Mouse (Mus musculus): ENCODE measurements around the gene AW549877. TPM values are rescaled to one million over a fixed set of nuclear protein-coding genes. Genes with fewer than 3 reads are reported as not detected.

The AW549877 gene
- 10 to 100 TPM; 41.9 to 43.4 TPM for total RNA-seq (2021)
- long read RNA-seq, full-length matches to known transcripts = 8 of 14 reads
- long read RNA-seq, partial matches to known transcripts = 0 of 14 reads
- long read RNA-seq, other reads (novel, unspliced or antisense) = 6 of 14 reads

DNA sequence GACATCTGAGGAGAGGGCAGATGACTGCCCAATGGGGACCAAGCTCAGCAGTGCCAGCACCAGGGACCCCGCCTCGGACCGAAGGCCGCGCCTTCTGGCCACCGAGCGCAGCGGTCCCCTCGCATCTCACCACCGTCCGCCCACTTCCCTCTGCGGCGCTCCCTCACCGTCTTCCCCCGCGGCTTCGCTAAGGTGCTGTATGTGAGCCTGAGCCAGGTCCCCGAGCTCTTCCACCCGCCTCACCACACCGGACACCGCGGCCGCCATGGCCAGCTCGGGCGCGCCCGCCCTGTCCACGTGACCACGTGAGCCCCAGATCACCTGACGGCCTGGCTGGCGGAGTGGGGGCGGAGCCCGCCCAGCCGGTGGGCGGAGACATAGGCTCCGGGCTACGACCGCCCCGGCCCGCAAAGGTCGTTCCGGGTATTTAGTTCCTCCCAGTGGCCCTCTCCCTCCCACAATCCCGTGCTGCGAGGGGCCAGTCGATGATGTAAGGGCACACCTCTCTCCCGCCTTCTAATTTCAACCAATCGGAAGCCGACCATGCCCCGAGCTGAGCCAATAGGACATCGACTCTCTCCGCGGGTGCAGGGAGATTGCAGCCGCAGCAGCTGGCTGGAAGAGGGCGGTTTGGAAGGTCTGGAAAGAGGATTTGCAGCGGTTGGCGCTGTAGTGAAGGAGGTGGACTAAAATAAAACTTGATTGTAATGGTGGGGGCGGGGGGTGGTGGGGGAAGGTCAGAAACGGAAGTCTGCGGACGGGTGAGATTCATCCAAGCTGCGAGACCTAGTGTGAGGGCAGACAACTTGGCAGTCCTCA lies at the start of gene AW549877:
Gene AW549877 (minus strand): TSS at position 297 of the 819 bp plus-strand sequence.
- DNase-seq (ENCODE audit: low spot score in 2 of 2) = peak; percentile 96 to 98

DNA sequence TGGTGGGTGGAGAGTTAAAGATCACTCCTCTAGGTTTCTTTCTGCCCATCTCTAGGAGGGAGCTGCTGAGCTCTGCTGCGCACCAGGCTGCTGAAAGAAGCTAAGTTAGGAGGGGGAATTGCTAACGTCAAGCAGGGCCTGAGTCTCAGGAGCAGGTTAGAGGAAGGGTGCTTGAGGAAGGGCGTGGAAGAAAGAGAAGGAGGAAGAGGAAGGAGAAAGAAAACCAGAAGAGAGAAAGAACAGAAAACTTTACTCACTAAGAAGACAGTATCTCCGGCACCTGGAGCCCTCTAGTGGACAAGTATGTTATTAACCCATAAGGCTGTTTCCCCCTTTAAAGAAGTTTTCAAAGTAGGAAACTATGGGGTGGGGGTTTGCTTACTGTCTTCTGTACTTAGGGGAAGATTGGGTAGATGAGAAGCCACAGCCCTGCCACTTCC lies 47.5 kb upstream of the AW549877 start:
- no peak for DNase-seq (ENCODE audit: low spot score in 2 of 2)

DNA sequence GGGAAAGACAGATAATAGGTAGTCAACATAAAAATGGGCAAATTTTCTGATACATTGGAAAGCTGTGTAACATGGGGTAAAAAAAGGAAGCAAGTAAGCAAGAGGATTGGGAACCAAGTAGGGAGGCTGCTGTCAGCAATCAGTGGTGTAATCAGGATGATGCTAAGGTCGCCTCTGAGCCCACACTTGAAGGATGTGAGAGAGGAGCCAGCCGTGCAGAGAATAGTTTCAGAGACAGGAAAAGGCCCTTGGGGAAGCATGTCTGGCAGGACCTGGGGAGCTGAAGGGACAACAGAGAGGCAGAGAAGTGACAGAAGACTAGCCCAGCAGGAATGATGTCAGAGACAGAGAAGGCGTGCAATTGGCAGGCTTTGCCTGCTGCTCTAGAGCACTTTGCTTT lies 46.9 kb upstream of the AW549877 start:
- no peak for DNase-seq (ENCODE audit: low spot score in 2 of 2)

DNA sequence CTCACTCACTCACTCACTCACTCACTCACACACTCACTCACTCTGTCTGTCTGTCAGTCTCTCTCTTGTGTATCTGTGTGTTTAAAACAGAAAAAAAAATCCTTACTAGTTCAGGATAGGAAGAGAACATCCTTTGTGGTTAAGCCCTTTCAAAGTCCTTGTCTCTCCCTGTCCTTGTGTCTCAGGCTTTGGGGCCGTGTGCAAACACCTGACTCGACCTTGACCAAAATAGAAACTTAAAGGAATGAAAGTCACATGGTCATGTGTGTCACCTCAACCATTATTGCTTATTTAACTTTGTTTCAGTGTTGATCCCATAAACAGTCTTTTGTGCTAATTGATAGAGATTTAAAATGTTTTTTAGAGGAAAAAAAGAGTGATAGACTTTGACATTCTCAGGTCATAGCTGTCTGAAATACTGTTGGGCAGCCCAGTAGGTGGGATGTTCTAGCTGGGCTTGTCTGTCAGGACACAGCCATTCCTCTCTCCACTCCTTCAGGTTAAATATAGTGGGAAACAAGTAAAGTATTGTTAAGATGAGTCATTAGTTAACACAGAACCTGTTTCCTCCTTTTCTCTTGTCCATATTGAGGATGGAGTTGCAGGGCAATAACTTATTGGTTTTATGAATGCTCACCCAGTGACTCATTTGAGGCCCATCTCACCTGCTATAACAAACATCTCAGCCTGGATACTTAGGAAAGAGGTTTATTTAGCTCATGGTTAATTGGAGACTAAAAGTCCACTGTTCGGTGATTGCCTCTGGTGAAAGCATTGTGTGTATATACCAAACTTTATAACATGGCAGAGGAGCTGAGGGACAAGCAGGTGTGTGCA lies 37.8 kb upstream of the AW549877 start:
- DNase-seq (ENCODE audit: low spot score in 2 of 2) = no peak

DNA sequence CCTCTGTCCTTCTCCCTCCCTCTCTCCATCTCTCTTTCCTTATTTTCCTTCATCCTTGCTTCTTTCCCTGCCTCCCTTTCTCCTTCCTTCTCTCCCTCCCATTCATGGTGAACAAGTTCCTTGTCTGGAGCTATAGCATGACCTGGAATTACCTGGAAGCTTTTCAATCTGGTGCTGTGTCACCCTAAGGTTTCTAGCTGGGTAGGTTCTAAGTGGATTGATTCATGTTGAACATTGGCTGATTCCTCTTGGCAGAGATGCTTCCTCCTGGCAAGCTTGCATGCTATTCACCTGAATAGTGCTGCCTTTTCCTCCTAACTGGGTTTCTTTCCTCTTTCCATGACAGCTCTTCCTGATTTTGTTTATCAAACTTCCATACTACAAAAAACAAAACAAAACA lies 33.4 kb upstream of the AW549877 start:
- no peak for DNase-seq (ENCODE audit: low spot score in 2 of 2)

DNA sequence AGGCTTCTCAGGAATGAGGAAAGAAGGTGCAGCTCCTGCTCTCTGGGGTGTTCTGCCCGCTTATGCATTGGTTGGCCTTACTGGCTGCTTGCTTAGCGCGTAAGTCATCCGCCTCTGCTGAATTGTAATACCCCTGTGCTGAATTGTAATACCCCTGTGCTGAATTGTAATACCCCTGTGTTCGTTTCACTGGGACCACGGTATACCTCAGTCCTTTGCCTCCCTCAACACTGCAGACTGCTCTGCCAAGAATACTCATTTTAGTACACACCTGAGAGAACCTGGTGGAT lies 32.8 kb upstream of the AW549877 start:
- no peak for DNase-seq (ENCODE audit: low spot score in 2 of 2)

DNA sequence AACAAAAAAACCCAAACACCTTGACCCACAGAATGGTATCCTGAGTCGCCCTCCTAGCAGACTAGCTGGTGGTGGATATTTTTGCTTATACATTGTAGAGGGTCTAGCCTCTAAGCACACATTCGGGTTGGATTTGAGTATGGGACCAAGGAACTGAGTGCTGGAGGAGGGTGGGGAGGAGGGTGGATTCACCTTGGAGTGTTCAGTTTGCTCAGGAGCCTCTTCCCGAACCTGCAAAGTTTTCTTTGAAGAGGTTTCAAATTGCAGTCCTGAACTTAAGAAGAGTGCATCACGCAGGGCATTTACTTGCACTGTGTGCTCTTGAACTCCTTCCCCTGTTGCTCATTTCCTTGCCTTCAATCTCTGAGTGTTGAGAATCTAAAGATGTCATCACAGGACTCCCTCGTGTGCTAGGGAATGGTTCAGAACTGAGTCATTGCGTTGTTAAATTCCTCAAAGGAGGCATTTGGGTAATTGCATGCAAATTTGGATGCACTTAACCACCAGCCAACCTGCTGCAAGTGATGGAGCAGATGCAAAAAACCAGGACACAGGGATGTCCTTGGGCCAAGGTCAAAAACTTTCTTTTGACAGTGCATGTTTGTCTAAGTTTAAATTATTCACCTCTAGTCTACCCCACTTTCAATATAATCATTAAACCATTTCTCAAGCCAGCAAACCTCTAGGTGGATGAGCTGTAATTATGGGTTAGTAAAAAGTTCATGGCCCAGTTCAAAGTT lies 32.3 kb upstream of the AW549877 start:
- no peak for DNase-seq (ENCODE audit: low spot score in 2 of 2)

DNA sequence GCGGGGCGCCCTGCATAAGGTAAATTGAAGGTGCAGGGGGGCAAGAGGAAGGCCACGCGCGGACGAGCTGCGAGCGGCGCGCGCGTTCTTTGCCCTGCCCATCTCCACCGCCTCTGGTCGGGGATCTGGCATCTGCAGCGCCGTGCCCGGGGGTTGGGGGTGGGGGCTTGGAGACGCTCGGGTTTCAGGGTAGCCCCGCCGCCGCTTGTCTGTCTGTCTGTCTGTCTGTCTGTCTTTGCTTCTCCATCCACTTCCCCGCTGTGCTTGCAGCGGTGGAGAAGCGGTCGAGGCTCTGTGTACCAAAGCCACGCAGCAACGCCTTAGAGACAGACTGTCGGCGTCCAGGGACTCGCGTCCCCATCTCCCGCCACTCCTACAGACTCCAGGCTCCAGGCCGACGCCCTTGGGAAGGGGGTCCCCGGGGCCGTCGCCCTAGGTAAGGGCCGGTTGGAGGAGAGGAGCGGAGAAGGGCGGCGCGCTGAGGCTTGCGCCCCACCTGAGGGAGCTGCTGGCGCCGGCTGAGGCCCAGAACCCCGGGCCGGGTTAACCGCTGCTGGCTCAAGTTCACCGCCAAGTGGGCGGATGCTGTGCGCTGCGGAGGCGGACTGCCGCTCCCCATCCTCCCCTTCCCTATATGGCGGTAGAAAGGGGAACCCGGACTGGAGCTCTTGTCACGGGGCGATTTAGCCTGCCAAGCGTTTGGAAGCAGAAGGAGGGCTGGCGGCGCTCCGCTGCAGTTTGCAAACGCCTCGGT lies 31.5 kb upstream of the AW549877 start:
- peak; percentile 75 to 83 for DNase-seq (ENCODE audit: low spot score in 2 of 2)

DNA sequence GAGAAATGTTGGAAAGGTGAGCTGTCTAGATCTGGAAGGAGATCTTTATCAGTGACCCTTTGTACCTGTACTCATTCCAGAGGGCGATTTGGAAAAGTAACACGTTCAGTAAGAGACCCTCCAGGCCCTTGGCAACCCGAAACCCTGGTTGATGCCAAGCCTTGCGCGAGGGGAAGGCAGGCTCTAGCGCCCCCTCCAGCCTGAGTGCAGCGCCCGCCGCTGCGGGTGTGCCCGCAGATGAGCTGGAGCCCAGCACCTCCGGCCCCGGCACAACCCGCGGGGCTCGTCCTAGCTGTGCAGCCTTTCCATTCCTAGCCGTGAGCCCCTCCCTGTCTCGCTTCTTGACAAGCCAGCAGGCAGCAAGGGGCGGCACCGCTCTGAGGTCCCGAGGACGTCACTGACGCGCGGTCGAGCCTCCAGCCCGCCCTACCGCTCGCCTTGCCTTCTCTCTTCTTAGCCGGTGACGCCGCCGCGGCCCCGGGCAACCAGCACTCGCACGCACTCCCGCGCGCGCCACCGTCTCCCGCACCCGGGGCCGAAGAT lies 30.8 kb upstream of the AW549877 start, which contains the start of gene Oxct1:
Gene Oxct1 (plus strand): TSS at position 153 of the 543 bp plus-strand sequence.
- peak; percentile 88 to 94 for DNase-seq (ENCODE audit: low spot score in 2 of 2)

DNA sequence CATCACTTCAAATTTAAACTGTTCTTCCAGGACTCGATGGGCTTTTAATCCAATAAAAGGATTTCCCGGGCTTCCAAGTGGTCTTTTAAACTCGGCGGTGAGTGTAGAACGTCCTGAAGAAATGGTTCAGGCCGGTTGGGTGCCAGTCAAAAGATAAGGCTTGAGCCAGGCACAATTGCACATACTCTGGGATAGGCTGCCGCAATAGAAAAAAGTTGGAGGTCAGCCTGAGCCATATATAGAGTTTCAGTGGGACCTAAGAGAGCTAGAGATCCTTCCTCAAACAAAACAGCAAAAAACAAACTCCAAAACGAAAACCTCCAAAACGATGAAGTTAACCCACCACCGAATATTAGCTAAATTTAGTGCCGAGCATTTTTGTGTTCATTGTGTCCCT lies 30.0 kb upstream of the AW549877 start:
- no peak for DNase-seq (ENCODE audit: low spot score in 2 of 2)

DNA sequence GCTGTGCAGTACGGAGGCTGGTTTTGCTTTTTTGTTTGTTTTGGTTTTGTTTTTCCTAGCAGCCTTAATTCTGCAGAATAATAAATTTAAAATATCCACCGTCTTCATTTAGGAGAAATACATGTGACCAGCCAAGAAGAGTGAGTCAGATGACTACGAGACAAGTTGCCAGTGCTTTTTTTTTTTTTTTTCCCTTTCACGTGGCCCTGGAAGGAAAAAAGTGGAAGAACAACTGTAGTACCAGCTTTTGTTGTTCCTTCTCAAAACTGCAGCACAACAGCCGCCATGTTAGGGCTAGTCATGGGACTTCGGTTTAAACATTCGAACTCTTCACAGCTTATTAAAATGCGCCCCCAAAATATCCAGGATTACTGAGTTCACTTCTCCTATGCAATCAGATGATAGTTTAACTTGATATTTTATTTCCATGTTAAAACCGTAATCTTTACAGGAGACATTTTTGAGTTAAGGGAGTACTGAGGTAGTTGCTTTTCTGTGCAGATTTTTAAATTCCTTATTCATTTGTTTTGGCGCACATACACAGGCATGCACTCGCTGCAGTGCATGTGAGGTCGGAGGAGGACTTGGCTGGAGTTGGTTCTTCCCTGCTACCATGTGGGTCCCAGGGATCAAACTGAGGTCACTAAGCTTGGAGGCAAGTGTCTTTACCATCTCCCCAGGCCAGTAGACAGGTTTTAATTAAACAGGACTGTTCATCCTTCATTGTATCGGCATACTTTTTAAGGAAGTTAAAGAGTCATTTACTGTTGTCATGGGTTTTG lies 29.4 kb upstream of the AW549877 start:
- DNase-seq (ENCODE audit: low spot score in 2 of 2) = no peak

DNA sequence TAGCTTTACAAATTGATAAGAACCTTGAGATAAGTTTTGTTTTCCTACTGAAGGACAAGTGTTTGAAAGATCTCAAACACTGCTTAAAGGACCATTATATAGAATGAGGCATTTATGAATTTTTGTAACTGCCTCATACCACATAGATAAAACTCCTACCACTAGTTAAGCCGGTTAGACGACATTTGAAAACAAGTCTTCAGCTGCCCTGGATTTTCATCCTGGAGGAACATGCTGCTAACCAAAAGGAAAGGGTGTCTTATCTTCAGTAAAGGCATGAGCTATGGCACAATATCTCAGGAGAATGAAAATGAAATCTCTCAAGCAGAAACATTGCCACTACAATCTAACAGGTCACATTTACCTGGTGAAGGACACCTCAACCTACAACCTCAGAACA lies 28.2 kb upstream of the AW549877 start:
- DNase-seq (ENCODE audit: low spot score in 2 of 2) = no peak

DNA sequence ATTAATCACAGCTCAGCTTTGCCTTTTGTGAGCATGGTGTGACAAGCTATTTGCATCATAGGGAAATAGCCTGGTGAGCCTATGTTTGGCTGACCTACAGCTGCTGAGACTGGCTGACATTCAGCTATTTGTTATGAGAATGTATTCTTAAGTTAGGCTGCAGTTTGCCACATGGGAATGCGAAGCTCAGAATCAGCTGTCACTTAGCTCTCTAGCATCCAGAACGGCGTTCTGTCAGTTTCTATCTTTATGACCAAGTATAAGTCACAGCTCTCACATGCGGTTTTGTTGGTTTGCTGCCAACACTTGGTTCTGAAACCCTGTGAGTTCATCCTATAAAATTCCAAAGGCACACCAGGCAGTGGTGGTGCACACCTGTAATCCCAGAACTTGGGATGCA lies 25.2 kb upstream of the AW549877 start:
- DNase-seq (ENCODE audit: low spot score in 2 of 2) = no peak

DNA sequence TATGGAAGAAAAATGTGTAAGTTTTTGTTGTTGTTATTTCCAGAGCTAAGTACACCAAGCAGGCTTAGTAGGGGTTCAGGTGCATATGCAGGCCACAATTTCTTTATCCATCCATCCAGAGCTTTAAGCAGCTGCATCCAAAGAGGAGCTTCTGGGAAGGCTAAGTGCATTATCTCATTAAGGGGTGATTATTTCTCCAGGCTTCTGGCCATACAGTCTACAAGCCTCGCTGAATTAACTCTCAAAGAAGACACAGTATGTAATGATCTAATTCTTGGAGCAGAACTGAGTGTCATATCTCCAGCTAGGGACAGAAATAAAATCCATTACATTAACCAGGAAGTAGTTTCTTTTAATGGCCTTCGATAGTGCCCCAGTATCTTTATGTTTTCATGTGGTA lies 18.3 kb upstream of the AW549877 start:
- DNase-seq (ENCODE audit: low spot score in 2 of 2) = no peak

DNA sequence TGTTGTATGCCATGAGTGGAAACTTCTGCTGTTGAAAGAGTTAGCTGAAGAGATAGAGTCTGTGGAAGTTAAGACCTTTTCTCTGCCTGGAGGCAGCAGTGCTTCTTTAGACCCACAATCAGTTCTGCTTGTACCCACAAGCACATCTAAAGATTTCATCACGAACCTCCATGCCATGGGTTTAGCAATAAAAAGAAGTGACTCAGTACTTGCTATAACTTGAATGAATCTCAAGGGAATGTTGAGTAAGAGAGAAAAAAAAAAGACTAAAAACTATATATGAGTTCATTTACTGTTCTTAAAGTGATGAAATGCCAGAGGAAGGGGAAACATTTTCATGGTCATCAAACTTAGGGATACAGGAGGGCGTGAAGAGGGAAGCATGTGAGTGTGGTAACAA lies 5.0 kb upstream of the AW549877 start:
- no peak for DNase-seq (ENCODE audit: low spot score in 2 of 2)

DNA sequence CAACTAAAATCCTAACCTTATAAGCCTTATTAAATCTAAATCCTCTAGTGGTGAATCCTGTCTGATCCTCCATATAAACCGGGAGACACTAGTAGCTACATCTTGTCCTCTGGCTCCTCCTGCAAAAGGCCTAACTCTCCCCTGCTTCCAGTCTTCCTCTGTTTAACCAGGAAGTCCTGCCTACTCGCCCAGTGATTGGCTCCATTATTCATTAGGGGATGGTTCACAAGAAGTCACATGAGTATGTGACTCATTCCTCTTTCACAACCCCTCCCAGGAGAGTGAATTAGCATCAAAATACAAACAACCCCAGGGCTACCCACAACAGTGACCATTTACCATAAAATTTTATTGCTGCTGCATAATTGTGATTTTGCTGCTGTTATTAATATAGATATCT lies 3.6 kb upstream of the AW549877 start:
- no peak for DNase-seq (ENCODE audit: low spot score in 2 of 2)

DNA sequence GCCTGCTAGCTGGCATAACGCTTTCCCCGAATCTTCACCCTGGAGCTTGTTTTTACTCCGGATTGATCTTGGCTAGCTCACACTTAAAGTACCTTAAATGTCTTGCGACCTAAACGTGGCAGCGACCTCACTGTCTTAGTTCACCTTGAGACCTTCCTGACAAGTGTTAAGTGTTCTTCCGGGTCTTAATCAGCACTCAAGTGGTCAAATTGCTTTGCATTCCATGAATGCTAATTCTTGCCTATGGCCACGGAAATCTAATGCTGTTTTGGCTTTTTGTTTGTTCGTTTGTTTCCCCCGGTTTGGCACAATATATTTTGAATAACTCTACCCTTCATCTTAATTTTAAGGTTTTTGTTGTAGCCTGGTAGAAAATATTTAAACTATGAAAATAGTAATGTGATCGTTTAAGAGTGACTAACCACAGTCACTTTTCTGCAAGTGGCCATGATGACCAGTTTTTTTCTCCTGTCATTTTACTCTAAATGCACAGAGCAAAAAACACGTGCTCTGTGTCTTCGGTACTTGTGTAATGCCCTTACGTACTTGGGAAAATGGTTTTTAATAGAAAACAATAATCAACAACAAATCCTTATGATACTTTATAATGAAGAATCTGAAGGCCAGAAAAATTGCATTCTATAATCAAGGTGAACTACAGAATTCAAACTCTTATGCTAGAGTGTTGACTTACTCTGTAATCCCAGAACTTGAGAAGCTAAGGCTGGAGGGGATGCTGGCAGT lies 895 bp upstream of the AW549877 start:
- DNase-seq (ENCODE audit: low spot score in 2 of 2) = no peak

DNA sequence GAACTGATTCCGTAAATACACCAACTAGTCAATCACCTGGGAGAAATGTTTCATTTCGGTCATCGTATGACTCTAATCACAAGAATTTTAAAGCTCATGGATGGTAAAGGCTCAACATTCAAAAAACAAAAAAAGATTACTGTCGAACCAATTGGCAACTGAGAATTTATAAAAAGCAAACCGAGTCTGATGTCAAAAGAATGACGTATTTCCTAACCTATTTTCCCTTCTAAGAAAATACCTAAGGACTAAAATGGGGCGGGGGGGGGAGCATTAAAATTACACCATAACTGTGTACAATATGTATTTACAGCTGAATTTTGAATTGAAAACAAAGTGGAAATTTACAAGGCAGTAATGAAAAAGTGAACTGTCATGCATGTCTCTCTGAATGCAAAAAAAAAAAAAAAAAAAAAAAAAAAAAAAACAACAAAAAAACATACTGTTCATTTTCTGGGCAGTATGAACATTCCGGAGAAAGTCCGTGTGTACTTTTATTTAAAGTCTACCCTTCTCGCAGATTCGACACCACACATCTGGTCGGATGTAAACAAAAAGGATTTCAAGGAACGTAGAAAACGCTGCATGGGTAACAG lies 594 bp downstream of the AW549877 start:
- no peak for DNase-seq (ENCODE audit: low spot score in 2 of 2)

DNA sequence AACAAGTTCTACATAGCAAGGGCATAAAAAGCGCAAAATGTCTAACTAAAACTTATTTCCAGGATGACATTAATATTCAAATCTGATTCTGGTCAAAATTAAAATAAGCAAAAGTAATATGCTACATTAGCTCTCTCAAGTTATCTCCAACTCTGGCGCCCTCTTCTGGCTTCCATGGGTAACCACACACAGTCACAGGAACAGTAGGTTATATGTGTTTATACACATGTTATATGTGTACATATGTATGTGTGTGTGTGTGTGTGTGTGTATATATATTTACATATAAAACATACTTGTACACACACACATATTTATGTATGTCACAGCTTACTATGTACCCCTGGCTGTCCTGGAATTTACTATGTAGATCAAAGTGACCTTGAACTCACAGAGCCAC lies 7.6 kb downstream of the AW549877 start:
- DNase-seq (ENCODE audit: low spot score in 2 of 2) = peak; percentile 41 to 55

Data from layer of hippocampus, postnatal 10 days (tissue).